Mouse (Mus musculus) left cerebral cortex, adult 9 months (tissue): ENCODE data around the gene Art4.
"Not testable (repeated sequence)": the region's sequence is repeated elsewhere in the genome, so short reads cannot be mapped to it uniquely, and the experiment has no call there.

Experiments used
- DNase-seq, 2 experiments: peaks; one replicate each; pipeline ENCODE4 v3.0.0; 2022; ENCODE audit warnings: low spot score in 2 of 2

Gene Art4

DNA sequence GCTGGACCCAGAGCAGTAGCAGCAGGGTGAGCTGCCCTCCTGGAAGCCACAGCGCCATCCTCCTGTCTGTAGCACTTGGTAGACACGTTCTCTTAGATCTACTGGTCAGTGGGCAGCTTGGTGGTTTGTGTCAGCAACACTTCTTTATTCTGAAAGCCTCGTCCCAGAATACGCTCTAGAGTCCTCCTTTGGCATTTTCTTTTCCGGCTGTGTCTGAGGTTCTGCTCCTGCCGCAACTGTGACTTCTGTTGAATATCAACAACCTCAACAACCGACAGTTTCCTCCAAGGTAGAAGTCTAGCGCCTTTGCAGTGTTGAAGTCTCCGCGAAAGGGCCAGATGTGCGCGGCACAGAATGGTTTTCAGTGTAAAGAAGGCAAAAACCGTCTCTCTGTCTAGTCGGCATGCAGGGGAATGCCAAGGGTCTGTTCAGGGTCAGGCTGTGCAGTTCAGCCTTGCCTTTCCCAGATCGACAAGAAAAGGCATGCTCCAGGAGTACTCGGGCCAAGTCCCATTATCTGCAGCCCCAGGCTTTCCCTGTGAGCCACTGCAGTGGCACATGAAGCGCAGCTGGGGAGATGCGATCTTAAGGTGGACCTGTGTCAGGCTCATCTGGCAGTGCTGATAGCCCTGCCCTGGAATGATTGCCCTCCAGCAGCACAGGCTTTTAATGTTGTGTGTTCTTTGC lies at the start of gene Art4:
TSS of gene Art4 (minus strand) at position 548 of the 687 bp plus-strand sequence.
- DNase-seq = no peak

DNA sequence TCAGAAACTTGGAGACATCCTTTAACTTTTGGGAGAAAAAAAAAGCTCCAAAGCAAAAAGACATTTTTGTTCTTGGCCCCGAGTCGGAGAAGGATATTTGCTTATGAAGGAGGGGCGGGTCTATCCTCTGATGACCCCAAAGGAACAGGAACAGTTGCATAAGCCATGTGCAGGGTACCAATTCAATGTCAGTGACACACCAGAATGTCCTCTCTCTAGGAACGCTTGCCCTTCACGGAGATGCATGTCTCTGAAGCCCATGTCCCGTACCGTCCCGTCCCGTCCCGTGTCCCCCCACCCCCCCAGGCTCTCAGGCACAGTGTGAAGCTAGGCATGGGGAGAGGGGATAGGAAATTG lies 49.4 kb upstream of the Art4 start:
- no peak for DNase-seq

DNA sequence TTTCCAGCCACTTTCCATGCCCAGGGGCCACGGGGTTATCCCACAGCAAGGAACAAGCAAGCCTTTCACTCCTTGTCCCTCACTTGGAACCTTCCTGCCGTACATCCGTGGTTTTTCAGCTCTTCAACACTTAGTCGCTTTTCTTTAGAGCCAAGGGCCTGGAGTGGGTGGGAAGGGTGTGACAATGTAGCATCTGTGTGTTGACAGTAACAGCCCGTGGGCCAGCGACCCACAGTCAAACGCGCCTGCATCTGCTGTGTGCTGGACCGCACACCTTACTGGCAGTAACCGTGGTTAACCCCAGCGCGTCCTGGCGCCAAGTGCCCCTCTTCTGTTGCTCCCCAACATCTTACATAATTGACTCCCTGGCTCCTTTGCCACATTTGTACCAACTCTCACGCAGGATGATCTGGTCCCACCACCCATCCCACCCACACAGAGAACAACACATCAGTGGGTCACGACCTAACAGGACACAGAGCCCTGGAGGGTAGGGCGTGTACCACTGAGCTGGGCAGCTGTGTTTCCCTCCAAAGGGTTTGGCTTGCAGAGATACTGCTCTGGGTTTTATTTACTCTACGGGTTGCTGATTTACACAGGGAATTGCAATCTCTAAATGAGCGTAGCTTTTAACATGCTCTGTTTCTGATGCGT lies 48.9 kb upstream of the Art4 start:
- no peak for DNase-seq

DNA sequence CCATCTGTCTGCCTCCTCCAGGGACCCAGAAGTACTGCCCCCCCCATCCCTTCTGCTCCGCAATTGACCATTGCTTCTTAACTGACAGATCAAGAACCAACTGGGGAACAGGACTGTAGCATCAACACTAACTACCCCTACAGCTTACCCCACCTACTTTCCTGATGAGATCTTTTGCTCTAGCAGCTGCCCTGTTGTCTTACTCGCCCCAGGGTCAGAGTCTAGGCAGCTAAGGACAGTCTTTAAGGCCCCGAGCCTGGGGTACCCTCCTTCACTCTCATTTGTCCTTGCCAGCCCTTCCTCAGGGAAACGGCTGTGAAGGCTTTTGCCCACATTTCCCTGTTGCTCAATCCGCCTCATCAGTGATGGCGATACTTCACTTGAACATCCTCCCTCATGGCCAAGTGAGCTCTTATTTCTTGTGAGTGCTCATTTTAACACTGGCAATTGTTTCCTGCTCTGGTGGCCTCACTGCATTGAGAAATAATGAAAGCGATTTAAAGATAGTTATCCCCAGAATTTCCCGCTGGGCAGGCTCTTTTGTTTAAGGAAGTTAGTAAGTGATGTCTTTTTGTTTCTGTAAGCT lies 46.4 kb upstream of the Art4 start:
- no peak for DNase-seq

DNA sequence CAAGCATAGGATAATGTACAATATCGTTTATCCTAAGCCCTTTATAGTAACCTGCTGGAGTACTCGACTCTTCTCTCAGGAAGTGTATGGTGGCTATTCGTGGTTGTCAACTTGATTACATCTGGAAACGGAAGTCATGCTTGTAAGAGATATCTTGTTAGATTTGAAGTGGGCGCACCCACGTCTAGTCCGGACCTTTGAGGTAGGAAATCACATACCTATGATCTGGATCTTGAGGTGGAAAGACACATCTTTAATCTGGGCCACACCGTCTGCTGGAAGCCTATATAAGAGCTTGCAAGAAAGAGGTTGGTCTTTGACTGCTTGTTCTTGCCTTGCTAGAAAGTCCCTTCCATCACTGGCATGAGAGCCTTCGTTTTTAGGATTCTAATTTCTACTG lies 45.0 kb upstream of the Art4 start:
- no peak for DNase-seq

DNA sequence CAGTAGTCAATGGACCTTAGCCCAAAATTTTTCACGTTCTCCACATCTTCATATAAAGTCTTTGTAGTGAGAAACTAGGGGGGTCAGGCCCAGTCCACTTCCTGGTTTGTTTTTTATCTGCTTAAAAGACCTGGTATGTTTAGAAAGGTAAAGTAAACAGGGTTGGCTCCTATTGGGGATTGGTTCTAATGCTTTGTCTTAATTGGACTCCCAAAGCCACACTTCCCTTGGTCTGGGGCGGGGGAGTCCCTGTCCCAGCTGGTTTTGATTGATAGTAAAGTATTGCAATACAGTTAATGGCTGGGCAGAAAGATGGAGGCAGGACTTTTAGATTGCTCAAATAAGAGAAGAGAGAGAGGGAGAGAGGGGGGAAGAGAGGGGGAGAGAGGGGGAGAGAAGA lies 43.5 kb upstream of the Art4 start:
- DNase-seq = no peak

DNA sequence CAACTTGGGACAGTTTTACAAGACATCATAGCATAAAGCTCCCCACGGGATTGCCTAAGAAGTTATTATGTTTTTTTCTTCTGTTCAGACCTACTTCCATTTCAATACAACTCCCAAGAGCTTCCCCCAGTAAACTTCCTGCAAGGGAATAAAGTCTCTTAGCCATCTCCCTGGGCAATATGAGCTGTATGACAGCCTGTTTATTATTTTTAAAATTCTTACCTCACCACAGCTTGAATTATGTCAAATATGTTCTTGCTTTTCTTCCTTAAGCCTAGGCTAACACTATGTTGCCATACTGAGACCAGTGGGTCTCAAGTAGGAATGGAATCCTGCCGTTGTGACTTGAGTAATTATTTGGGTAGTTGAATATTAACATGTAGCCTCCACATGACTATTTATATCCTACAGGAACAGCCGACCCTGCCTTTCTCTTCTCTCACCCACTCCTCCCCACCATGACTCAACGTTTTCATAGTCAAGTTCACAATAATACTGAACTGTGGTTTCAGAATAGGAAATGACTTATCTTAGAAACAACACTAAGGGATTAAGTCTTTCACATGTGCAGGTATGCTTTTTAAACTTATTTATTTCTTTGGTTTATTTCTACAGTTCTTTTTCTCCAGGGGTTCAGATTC lies 43.0 kb upstream of the Art4 start:
- DNase-seq = no peak

DNA sequence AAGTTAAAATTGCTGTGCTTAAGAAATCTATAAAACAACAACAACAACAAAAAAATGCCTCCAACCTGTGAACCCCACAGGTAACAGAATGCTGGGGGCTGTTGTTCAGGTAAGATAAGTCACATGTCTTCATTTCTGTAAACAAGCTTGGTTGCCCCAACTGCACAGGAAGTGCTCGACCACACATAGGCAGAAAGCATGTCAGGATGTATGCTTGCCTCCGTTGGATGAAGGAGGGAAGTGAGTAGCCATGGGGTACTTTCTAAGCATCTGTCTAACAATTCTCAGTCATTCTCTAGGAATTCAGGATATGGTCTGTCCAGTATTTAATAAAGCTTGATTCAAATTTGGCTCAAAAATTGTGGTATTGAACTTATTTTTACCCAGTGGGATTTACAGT lies 41.4 kb upstream of the Art4 start:
- DNase-seq = no peak

DNA sequence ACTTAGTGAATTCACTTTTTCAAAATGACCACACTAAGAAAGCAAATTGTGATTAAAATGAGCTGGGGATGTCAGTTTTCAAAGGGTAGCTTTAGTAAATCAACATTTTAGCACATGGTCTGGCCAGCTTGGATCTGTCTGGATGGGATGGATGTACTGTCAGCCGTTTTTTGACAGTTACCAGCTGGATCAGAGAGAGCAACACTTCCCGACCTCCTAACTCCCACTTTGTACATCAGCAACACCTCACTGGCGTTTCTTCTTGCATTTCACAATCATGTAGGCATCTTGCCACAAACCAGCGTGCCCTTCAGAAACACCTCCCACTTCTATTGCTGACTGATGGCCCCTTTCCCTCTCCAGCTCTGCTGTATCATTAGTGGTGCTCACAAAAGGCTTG lies 40.7 kb upstream of the Art4 start:
- no peak for DNase-seq

DNA sequence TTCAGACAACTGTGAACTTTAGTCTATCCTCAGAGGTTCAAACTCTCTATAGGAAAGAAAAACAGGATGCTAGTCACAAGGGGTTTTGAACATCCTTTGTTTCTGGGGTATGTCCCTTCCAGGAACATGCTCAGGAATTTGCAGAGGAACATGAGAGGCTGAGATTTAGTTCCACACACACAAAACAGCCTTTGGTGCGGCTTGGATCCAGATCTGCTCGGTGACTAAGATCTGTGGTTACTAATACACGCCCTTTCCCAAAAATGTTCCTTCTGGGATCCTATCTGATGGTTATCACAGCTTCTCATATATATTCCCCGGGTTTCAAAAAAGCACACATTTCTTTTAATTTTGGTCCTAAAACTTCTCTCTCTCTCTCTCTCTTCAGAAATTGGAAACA lies 40.3 kb upstream of the Art4 start:
- no peak for DNase-seq

DNA sequence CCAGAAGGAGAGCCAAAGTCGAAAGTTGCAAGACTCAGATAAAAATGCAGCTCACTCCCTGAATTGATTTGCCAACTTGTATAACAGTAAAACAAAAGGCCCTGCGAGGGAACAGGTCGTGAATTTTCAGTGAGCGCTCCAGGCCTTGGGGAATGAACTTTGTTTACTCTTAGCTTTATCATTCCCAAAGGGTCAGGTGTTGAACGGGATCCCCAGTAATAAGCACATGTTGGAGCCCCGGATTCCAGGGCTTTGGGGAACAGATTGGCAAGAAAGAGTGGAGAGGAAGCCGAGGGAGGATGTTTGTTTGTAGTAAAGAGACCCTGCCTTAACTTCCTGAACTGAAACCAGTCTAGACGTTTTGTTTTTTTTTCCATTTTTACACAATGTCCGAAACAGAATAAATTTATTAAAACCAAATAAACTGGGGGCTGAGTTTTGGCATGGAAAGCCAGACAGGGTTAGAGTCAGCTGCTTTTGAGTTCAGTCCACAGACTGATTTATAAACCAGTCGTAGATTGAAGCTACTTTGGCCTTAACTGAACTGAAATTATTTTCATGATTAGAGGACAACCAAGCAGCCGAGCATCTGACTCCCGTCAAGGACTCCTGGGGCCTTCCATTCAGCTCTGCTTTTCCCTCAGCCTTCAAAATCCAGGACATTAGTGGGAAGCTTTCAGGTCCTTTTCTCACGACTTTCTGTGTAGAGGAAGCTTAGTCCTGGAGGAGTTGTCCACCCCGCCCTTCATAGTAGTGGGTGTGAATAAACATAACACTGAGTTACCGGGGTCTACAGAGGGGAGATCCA lies 37.2 kb upstream of the Art4 start:
- DNase-seq = no peak

DNA sequence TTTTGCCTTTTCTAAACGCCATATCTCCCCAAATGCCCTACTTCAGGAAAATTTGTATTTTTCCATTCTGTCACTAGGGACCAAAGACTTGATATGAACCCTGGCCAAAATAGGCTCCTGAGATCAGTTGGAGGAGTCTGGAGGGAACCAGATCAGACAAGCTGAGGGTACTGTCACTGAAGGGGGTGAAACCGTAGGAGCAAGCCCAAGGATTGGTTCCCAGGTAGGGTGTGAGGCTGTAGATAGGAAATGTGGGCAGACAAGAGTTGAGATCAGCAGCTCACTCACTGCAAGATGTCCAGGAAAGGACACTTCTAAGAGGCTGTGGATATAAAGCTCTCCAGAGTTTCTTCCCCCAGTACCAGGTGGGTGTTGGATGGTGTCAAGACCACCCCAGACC lies 34.5 kb upstream of the Art4 start:
- DNase-seq = no peak

DNA sequence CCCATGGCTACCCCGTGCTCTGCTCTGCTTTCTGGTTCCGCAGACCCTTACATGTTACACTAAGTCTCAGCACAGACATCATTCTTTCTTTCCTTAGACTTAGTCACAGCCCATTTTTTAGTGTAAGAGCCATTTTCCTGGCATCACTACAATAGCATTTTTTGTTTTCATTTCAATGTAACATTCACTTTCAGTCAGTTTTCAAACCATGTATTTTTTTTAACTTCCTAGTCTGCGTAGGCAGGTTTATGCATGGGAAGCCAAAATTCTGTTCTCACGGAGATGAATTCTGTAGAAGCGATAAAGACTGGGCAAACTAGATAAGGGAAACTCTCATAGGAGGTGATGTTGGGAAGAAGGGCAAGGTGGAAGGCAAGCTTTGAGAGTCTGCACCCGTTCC lies 32.0 kb upstream of the Art4 start:
- no peak for DNase-seq

DNA sequence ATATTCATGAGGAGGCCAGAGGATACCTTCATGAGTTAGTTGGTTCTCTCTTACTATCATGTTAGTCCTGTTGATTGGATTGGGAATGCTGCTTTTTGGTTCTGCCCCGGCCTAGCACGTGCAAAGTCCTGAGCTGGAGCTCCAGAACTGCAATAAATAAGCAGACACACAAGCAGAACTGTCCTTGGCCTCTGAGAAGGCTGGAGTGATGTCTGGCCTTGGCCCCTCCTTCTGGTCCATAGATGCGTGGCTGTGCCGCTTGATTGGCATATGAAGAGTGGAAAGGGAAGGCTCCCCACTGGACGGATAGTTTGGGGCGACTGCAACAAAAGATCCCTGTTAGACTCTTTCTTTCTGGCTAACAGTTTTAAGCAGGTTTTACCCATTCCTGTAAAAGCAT lies 31.5 kb upstream of the Art4 start:
- no peak for DNase-seq

DNA sequence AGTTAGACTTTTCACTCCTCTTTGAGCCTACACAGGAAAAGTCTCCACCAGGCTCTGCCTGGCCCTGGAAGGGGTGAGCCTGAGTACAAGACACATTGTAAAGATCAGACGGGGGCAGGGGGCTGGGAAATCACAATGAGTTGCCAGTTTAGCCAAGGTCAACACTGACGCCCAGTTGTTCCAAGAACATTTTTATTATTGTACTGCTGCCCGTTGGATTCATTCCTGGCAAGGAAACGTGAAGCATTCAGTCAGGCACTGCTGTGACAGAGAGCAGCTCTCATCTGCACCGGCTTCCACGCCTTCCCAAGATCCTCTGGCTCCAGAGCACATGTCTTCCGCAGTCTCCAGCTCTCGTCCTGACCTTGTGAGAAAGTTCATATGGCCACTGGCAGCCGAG lies 30.3 kb upstream of the Art4 start:
- DNase-seq = no peak

DNA sequence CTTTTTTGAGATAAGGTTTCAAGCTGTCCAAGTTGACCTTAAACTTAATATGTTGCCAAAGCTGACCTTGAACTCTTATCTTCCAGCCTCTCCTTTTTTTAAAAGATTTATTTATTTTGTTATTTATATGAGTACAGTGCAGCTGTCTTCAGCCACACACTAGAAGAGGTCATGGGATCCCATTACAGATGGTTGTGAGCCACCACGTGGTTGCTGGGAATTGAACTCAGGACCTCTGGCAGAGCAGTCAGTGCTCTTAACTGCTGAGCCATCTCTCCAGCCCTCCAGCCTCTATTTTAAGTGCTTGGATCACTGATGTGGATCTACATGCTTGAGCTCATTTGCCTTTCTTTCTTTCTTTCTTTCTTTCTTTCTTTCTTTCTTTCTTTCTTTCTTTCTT lies 27.2 kb upstream of the Art4 start:
- DNase-seq = not testable (repeated sequence)

DNA sequence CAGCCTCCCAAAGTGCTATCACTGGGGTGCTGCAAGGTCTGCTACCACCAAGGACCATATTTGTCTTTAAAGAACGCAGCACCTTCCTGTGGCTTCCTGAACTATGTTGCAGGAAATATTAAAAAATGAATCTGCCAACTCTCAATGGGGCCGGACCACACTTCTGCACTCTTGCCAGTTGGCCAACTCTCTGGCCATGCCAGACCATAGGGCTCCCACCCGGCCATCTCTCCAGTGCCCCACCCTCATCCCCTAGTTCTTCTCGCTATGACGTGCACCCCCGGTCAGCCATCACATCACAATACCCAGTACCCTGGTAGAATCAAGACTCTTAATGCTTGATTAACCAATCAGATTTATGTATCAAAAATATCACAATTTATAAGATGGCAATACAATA lies 26.4 kb upstream of the Art4 start:
- DNase-seq = no peak

DNA sequence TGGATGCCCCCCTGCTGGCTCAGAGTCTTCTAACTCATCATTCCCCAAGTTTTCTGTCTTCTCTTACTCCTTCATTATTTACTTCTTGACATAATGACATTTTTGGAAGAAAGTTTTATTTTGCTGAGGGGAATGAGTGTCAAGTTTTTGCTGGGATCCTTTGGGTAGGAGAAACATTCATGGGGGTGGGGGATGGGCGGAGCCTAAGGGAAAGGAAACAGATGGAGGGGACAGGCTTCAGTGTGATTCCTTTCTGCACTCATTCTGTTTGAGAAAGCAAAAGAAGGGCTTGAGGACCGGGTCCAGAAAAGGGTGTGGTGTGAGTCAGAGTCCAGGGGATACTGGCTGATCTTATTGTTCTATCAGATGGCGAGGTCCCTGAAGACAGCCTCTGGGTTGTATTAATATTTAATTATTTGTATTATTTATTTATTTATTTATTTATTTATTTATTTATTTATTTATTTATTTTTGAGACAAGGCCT lies 25.9 kb upstream of the Art4 start:
- DNase-seq = no peak

DNA sequence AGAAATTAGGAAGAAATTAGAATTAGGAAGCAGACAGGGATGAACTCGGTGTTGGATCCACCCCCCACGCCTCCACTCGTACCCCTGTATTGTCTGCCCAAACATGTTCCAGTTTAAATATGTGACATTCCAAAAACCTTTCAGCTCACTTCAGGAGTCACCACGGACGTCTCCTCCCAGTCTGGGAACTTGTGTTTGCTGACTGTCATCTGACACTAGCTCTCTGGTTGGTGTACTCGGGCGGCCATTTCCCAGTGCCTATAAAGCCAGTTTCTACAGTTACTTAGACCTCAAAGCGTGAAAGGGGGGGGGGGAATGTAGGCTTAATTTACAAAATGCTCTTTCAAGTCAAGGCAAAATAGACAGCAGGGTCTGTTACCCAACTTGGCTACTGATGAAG lies 24.1 kb upstream of the Art4 start:
- no peak for DNase-seq

DNA sequence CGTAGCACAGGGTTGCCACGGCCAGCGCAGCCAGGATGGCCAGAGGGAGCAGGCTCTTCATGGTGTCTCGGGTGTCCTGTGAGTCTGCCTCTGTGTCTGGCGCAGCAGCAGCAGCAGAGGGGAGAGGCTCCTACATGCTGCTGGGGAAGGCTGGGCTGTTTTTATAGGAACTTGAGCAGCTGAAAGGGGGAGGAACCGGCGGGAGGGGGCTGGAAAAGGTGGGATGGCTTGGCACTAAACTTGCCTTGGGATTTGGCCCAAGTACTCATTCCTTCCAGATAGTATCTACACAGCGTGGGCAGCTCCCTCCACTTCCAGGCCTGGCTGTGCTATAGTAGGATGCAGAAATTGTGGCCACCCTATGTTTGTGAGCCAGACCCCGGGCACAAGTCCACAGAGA lies 18.1 kb upstream of the Art4 start, which contains the start of gene Mgp:
TSS of gene Mgp (minus strand) at position 154 of the 400 bp plus-strand sequence.
- DNase-seq = peak in 1 of 2 experiments; percentile 72

DNA sequence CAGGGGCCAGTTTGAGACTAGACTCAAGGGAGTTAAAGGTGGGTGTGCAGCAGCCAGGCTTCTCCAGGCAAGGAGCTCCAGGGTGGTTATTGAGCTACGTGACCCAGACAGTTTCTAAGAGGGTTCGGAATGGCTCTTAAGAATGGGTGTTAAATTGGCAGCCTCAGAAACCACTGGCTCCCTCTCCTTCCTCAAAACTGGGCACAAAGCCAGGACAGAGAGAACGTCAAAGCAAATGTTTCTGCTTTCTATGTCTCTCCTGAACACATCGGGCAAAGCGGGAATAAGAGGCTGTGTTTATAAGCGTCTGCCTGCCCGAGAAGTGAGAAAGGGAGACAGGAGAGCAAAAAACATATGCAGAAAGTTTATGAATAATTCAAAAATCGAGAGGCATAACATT lies 17.1 kb upstream of the Art4 start:
- peak in 1 of 2 experiments; percentile 39 for DNase-seq

DNA sequence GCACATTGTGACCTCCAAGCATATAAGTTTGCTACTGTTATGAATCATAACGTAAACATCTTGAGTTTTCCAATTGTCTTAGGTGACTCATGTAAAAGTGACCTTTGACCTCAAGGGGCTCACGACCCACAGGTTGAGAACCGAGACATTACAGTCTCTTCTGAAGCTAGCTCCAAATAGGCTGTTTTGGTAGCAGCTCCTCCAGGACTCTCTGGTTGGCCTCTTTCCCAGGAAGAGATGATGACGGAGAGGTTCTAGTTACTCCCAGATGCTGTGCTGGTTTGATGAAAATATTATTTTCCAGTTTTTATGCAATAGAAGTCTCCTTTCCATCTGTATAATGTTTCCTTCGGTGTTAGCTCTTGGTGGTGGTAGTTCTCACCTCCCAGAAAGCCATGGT lies 11.4 kb upstream of the Art4 start:
- DNase-seq = no peak
